Mouse (Mus musculus) liver, embryonic 14.5 days (tissue): ENCODE data around the gene Nfia. TPM values are rescaled to one million over a fixed set of nuclear protein-coding genes. Genes with fewer than 3 reads are reported as not detected.
A peak's percentile ranks its signal among the peaks of the same experiment; 100 is the strongest.

Source experiments
- ATAC-seq: fragments of 200-750 bp; cut with Nextera tagmentation; 2 replicates; pipeline ENCODE4 v1.8.0; 2017; ENCODE audit warnings: moderate number of reproducible peaks, mild to moderate bottlenecking, moderate library complexity; ENCODE audit not compliant: insufficient read depth
- DNase-seq, 3 experiments: peaks; one replicate each; pipeline ENCODE4 v3.0.0-alpha.2; 2012 to 2013; ENCODE audit warnings: low read depth in 3 of 3, low spot score in 3 of 3
- H3K27ac ChIP-seq: fragments of 300-500 bp; sonication (generic); 2 replicates; pipeline ENCODE4 v1.5.1; 2014; ENCODE audit warnings: moderate library complexity, mild to moderate bottlenecking, control low read depth, inconsistent platforms
- H3K27me3 ChIP-seq: fragments of 300-500 bp; sonication (generic); 2 replicates; pipeline ENCODE4 v1.6.1; 2014; ENCODE audit warnings: mild to moderate bottlenecking, low read length, moderate library complexity; ENCODE audit not compliant: control insufficient read depth, insufficient read depth
- H3K36me3 ChIP-seq: fragments of 300-500 bp; sonication (generic); replicated peaks from 2 replicates; pipeline ENCODE4 v1.6.1; 2014; ENCODE audit warnings: low read depth; ENCODE audit not compliant: control insufficient read depth, insufficient read depth
- H3K4me1 ChIP-seq, 2 experiments: fragments of 200-500 bp in 1 of 2; fragments of 300-500 bp in 1 of 2; sonication (generic) in 1 of 2; replicated peaks; 2 replicates each; pipeline ENCODE4 v1.6.1; 2012 to 2014; ENCODE audit warnings: antibody characterized with exemption in 1 of 2, inconsistent platforms in 1 of 2, low read length in 1 of 2; ENCODE audit not compliant: control insufficient read depth in 2 of 2, insufficient read depth in 2 of 2
- H3K4me2 ChIP-seq: fragments of 300-500 bp; sonication (generic); 2 replicates; pipeline ENCODE4 v1.6.1; 2014; ENCODE audit warnings: low read depth, mild to moderate bottlenecking, control low read depth, moderate library complexity
- H3K4me3 ChIP-seq, 2 experiments: fragments of 200-500 bp in 1 of 2; fragments of 300-500 bp in 1 of 2; sonication (generic) in 1 of 2; 2 replicates each; pipeline ENCODE4 v1.5.1; 2012 to 2014; ENCODE audit warnings: low read depth in 2 of 2, low read length in 2 of 2, mild to moderate bottlenecking in 2 of 2, control low read depth in 1 of 2, inconsistent platforms in 1 of 2, moderate library complexity in 1 of 2; ENCODE audit not compliant: insufficient read depth in 1 of 2
- H3K9ac ChIP-seq: fragments of 300-500 bp; sonication (generic); replicated peaks from 2 replicates; pipeline ENCODE4 v1.6.1; 2014; ENCODE audit warnings: mild to moderate bottlenecking, control low read depth, moderate library complexity
- H3K9me3 ChIP-seq: fragments of 300-500 bp; sonication (generic); 2 replicates; pipeline ENCODE4 v1.6.1; 2016; ENCODE audit warnings: low read length, mixed read lengths; ENCODE audit not compliant: control insufficient read depth
- CTCF ChIP-seq: IDR thresholded peaks from 2 replicates; pipeline ENCODE4 v1.5.1; 2016; ENCODE audit warnings: antibody characterized with exemption, low read depth, control low read depth
- EP300 ChIP-seq: IDR thresholded peaks from 2 replicates; pipeline ENCODE4 v1.6.1; 2016; ENCODE audit warnings: antibody characterized with exemption, low read depth
- WGBS: fragments of 180-500 bp; shearing (Covaris S2); extraction: QIAGEN DNeasy Blood & Tissue Kit; methylation state at CpG from one replicate; pipeline ENCODE4 v1.1.7; 2014; ENCODE audit not compliant: insufficient replicate concordance; 5-methylcytosine and 5-hydroxymethylcytosine counted together
- polyA plus RNA-seq, 2 experiments: library from polyadenylated mRNA; depleted of rRNA in 1 of 2; stranded (reverse) in 1 of 2; unstranded in 1 of 2; fragments of >200 nt; fragmentation: Nextera tagmentation in 1 of 2; extraction: Ambion mirVana in 1 of 2; gene quantifications; 2 replicates each; pipeline versions ENCODE4 v1.2.1 to v1.2.3; 2012 to 2014

The Nfia gene
- polyA plus RNA-seq, 2 experiments, result 1.0 to 2.6 TPM

- Histone ChIP-seq H3K4me1 (peaks cover 0 to 6% of the 10 kb centered on the region in 2 experiments; a peak in 1 of 4 replicates), H3K27me3 (no peaks in the 10 kb centered on the region), H3K27ac (no peak overlapping the region), H3K4me2 (no peak overlapping the region), H3K9me3 (no peaks in the 10 kb centered on the region), H3K36me3 (no peaks in the 10 kb centered on the region), H3K9ac (no peak overlapping the region), H3K4me3 (no peak overlapping the region)
- TF ChIP-seq EP300 (no peak), CTCF (no peak)
- ATAC-seq (no peak), DNase-seq (no peak)
- WGBS, result 62% methylated on average over 3 of the region's 3 CpGs
These were observed 92.9 kb downstream of the Nfia start for GRCm38 (mm10) chr4:97865410-97865953.

- ATAC-seq (no peak), DNase-seq (no peak)
- no peaks in the 10 kb centered on the region for H3K27me3 ChIP-seq
- H3K4me2 ChIP-seq, result no peak overlapping the region
- no peak overlapping the region for H3K9ac ChIP-seq
- H3K9me3 ChIP-seq, result no peaks in the 10 kb centered on the region
- H3K36me3 ChIP-seq, result no peaks in the 10 kb centered on the region
- TF ChIP-seq EP300 (no peak), CTCF (no peak)
- WGBS, result 54% methylated on average over 5 of the region's 5 CpGs
- peaks cover 0 to 6% of the 10 kb centered on the region in 2 experiments; a peak in 1 of 4 replicates for H3K4me1 ChIP-seq
- no peak overlapping the region for H3K27ac ChIP-seq
- H3K4me3 ChIP-seq, result no peak overlapping the region
These were observed 93.9 kb downstream of the Nfia start for GRCm38 (mm10) chr4:97866463-97866862.

- WGBS, result 64% methylated on average over 10 of the region's 10 CpGs
- no peak overlapping the region for H3K9ac ChIP-seq
- H3K27me3 ChIP-seq, result no peaks in the 10 kb centered on the region
- ATAC-seq (no peak), DNase-seq (peak in 1 of 3 experiments; percentile 7)
- no peaks in the 10 kb centered on the region for H3K36me3 ChIP-seq
- TF ChIP-seq CTCF, result no peak
- TF ChIP-seq EP300, result no peak
- H3K9me3 ChIP-seq, result no peaks in the 10 kb centered on the region
- H3K4me3 ChIP-seq, result no peak overlapping the region
- H3K4me2 ChIP-seq, result no peak overlapping the region
- H3K4me1 ChIP-seq, result peaks cover 0 to 6% of the 10 kb centered on the region in 2 experiments; a peak in 1 of 4 replicates
- no peak overlapping the region for H3K27ac ChIP-seq
These were observed 95.9 kb downstream of the Nfia start for GRCm38 (mm10) chr4:97868307-97868937.

- Histone ChIP-seq H3K4me2 (peak overlapping the region; percentile 11), H3K36me3 (no peaks in the 10 kb centered on the region), H3K9me3 (no peaks in the 10 kb centered on the region), H3K27ac (no peak overlapping the region), H3K9ac (no peak overlapping the region), H3K4me3 (no peak overlapping the region), H3K4me1 (peaks cover 0 to 6% of the 10 kb centered on the region in 2 experiments; a peak in 1 of 4 replicates), H3K27me3 (no peaks in the 10 kb centered on the region)
- WGBS, result 81% methylated on average over 27 of the region's 27 CpGs
- no peak for ATAC-seq
- no peak for DNase-seq
- TF ChIP-seq EP300, result no peak
- no peak for TF ChIP-seq CTCF
These were observed 96.5 kb downstream of the Nfia start for GRCm38 (mm10) chr4:97868938-97869440.

- H3K36me3 ChIP-seq, result no peaks in the 10 kb centered on the region
- no peaks in the 10 kb centered on the region for H3K27me3 ChIP-seq
- TF ChIP-seq CTCF (no peak), EP300 (no peak)
- WGBS, result 59% methylated on average over 7 of the region's 7 CpGs
- no peak overlapping the region for H3K4me3 ChIP-seq
- DNase-seq (no peak), ATAC-seq (no peak)
- H3K27ac ChIP-seq, result no peak overlapping the region
- H3K4me1 ChIP-seq, result peaks cover 0 to 6% of the 10 kb centered on the region in 2 experiments; a peak in 1 of 4 replicates
- H3K9ac ChIP-seq, result no peak overlapping the region
- H3K4me2 ChIP-seq, result peak overlapping the region; percentile 11
- H3K9me3 ChIP-seq, result no peaks in the 10 kb centered on the region
These were observed 96.9 kb downstream of the Nfia start for GRCm38 (mm10) chr4:97869451-97869850.
